Mouse (Mus musculus): Measurements from ENCODE around the gene Dysf.

DNA sequence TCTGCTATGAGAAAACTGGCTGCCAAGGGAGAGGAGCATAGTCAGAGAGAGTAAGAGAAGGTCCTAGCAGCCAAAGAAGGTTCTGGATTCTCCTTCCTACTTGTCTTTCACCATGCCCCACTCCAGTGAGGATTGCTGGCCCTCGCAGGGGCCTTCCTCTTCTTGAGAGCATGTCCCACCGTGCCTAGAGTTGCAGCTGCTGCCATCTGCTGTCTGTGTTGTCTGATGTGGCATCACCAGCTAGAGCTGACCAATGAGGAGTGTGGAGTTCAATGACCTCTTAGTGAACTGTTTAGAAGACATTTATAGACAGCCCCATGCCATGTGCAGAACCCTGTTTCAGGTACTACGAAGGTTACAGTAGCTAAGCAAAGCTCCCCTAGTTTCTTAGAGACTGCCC, 9.0 kb downstream of the Dysf start:
- TF ChIP-seq POLR2A (IDR thresholded peaks at IDR 0.05; ENCODE audit: low read depth, low read length) (no peak), CTCF (IDR thresholded peaks at IDR 0.05; ENCODE audit: extremely low read depth, insufficient read depth, insufficient read length, insufficient replicate concordance) (no peak)
